Comparison of ENCODE assay signal across 15 mouse cellular contexts in genomic region chr1:185836632-185837281, GRCm38 (mm10).
DNase-seq lines count a peak whose midpoint lies in the region; ATAC-seq and TF ChIP-seq lines count a peak whose summit lies in the region.
"Had no signal": no experiment of that assay in that cellular context is flagged by ENCODE, and none has a peak within 500 bp of the region (broad histone marks: within the 10 kb centered on the region; RNA-seq: fewer than 3 reads in every experiment).

No protein-coding gene starts in this region.

- no peaks in the 10 kb centered on the region for H3K36me3 ChIP-seq in forebrain, embryonic 14.5 days (ENCODE audit: control insufficient read depth, insufficient read depth, low read length)
- no peaks in the 10 kb centered on the region for H3K36me3 ChIP-seq in forebrain, embryonic 11.5 days (ENCODE audit: control insufficient read depth, insufficient read depth, low read length)
- no peaks in the 10 kb centered on the region for H3K36me3 ChIP-seq in liver, adult 2 months (ENCODE audit: control insufficient read depth, insufficient read depth, low read length)
- H3K36me3 ChIP-seq: neural tube, embryonic 15.5 days had no signal

- no peak overlapping the region for H3K27ac ChIP-seq in forebrain, embryonic 14.5 days (ENCODE audit: low read depth, low read length)
- no peak overlapping the region for H3K27ac ChIP-seq in forebrain, embryonic 11.5 days (ENCODE audit: low read depth, low read length)
- H3K27ac ChIP-seq in liver, adult 2 months (replicated peaks; ENCODE audit: insufficient read depth, low read depth, low read length) = no peak overlapping the region
- H3K27ac ChIP-seq: neural tube, embryonic 15.5 days had no signal

- H3K9me3 ChIP-seq in forebrain, embryonic 14.5 days (replicated peaks; ENCODE audit: control insufficient read depth, low read length) = no peaks in the 10 kb centered on the region
- H3K9me3 ChIP-seq in forebrain, embryonic 11.5 days (ENCODE audit: control insufficient read depth, low read length) = no peaks in the 10 kb centered on the region
- H3K9me3 ChIP-seq: neural tube, embryonic 15.5 days had no signal

- H3K4me3 ChIP-seq in forebrain, embryonic 14.5 days (ENCODE audit: low read depth, low read length) = no peak overlapping the region
- no peak overlapping the region for H3K4me3 ChIP-seq in forebrain, embryonic 11.5 days (ENCODE audit: low read depth, low read length)
- no peak overlapping the region for H3K4me3 ChIP-seq in liver, adult 2 months (ENCODE audit: insufficient read depth, low read depth, low read length)
- H3K4me3 ChIP-seq: erythroblast, embryonic 14.5 days; neural tube, embryonic 15.5 days had no signal

- H3K79me2 ChIP-seq in liver, adult 2 months (ENCODE audit: control insufficient read depth, insufficient read depth, low read length) = no peaks in the 10 kb centered on the region

- H3K27me3 ChIP-seq in forebrain, embryonic 14.5 days (replicated peaks; ENCODE audit: control insufficient read depth, insufficient read depth, low read length) = no peaks in the 10 kb centered on the region
- H3K27me3 ChIP-seq in forebrain, embryonic 11.5 days (ENCODE audit: control insufficient read depth, insufficient read depth, low read length) = no peaks in the 10 kb centered on the region
- H3K27me3 ChIP-seq in liver, adult 2 months (ENCODE audit: control insufficient read depth, insufficient read depth, low read length) = no peaks in the 10 kb centered on the region
- H3K27me3 ChIP-seq: neural tube, embryonic 15.5 days had no signal

- H3K9ac ChIP-seq in forebrain, embryonic 14.5 days (ENCODE audit: low read length) = no peak overlapping the region
- H3K9ac ChIP-seq in forebrain, embryonic 11.5 days (ENCODE audit: low read length) = no peak overlapping the region
- H3K9ac ChIP-seq in liver, adult 2 months (ENCODE audit: low read depth, low read length) = no peak overlapping the region
- H3K9ac ChIP-seq: liver, postnatal 0 days; neural tube, embryonic 15.5 days had no signal

- TF ChIP-seq CTCF in liver, adult 2 months (IDR thresholded peaks at IDR 0.05; ENCODE audit: low read depth, low read length) = no peak

- ATAC-seq in forebrain, embryonic 14.5 days = peak; percentile 29; the same call in 1 of the 2 replicates
- no peak for ATAC-seq in forebrain, embryonic 11.5 days (replicated peaks; ENCODE audit: low FRiP score)
- ATAC-seq: CD4-positive, CD25-positive, alpha-beta regulatory T cell, adult 4 months; inflammation-experienced regulatory T-cells, adult 6 months; liver, postnatal 0 days; midbrain, embryonic 16.5 days; Patski had no signal

- H3K4me1 ChIP-seq in forebrain, embryonic 14.5 days (ENCODE audit: control insufficient read depth, insufficient read depth, low read length) = peaks cover 16% of the 10 kb centered on the region
- no peaks in the 10 kb centered on the region for H3K4me1 ChIP-seq in forebrain, embryonic 11.5 days (replicated peaks; ENCODE audit: control insufficient read depth, insufficient read depth, low read length)
- H3K4me1 ChIP-seq in liver, adult 2 months (ENCODE audit: control insufficient read depth, insufficient read depth, low read length) = no peaks in the 10 kb centered on the region

- whole genome bisulfite sequencing in forebrain, embryonic 14.5 days = 24% methylated on average over 13 of the region's 13 CpGs
- 72% methylated on average over 13 of the region's 13 CpGs for WGBS in forebrain, embryonic 11.5 days
- WGBS in liver, adult 2 months = 78% methylated on average over 13 of the region's 13 CpGs

- no peak for TF ChIP-seq POLR2A in liver, adult 2 months (IDR thresholded peaks at IDR 0.05; ENCODE audit: extremely low read depth, insufficient read depth, low read length)

- H3K4me2 ChIP-seq in forebrain, embryonic 14.5 days (ENCODE audit: low read length) = no peak overlapping the region
- no peak overlapping the region for H3K4me2 ChIP-seq in forebrain, embryonic 11.5 days (ENCODE audit: low read depth, low read length, severe bottlenecking)
- H3K4me2 ChIP-seq: neural tube, embryonic 15.5 days had no signal

- peak; percentile 48 for DNase-seq in forebrain, embryonic 14.5 days (ENCODE audit: low spot score)
- no peak for DNase-seq in forebrain, embryonic 11.5 days (ENCODE audit: low spot score)
- DNase-seq in liver, adult 2 months (ENCODE audit: extremely low read depth, low read depth, low spot score) = peak; percentile 32
- DNase-seq in liver = no peak
- peak; percentile 33 for DNase-seq in adrenal gland, adult 8-10 months
- DNase-seq in forelimb bud, embryonic 11.5 days (ENCODE audit: low read depth, low spot score) = peak; percentile 42
- DNase-seq in spleen, postnatal 10 days (ENCODE audit: low spot score in 2 of 2) = no peak
- DNase-seq: cerebellum, postnatal 25 days; liver, postnatal 0 days had no signal

Comparison
In these comparisons a context has a peak if more than half of its experiments do, and no peak if none do; other contexts are left out.
1. DNase-seq: peak in forebrain, embryonic 14.5 days (single experiment), liver, adult 2 months (single experiment), adrenal gland, adult 8-10 months (single experiment) and forelimb bud, embryonic 11.5 days (single experiment); none in forebrain, embryonic 11.5 days (single experiment), liver (single experiment) and spleen, postnatal 10 days (0 of 2).